Mouse (Mus musculus) hindbrain, embryonic 15.5 days (tissue): ENCODE data around the gene Fgl2. TPM values are rescaled to one million over a fixed set of nuclear protein-coding genes. Genes with fewer than 3 reads are reported as not detected.

Experiments
- ATAC-seq: fragments of 200-750 bp; cut with Nextera tagmentation; 2 replicates; pipeline ENCODE4 v1.8.0; 2017; ENCODE audit warnings: low read depth, moderate number of reproducible peaks, moderate TSS enrichment; ENCODE audit not compliant: low FRiP score
- H3K27ac ChIP-seq: fragments of 300-500 bp; sonication (generic); replicated peaks from 2 replicates; pipeline ENCODE4 v1.5.1; 2015; ENCODE audit warnings: mild to moderate bottlenecking, inconsistent platforms
- H3K27me3 ChIP-seq: fragments of 300-500 bp; sonication (generic); 2 replicates; pipeline ENCODE4 v1.6.1; 2015; ENCODE audit warnings: control low read depth, inconsistent platforms
- H3K36me3 ChIP-seq: fragments of 300-500 bp; sonication (generic); 2 replicates; pipeline ENCODE4 v1.6.1; 2015; ENCODE audit warnings: control low read depth, inconsistent platforms
- H3K4me1 ChIP-seq: fragments of 300-500 bp; sonication (generic); replicated peaks from 2 replicates; pipeline ENCODE4 v1.6.1; 2015; ENCODE audit warnings: control low read depth, inconsistent platforms
- H3K4me2 ChIP-seq: fragments of 300-500 bp; sonication (generic); 2 replicates; pipeline ENCODE4 v1.6.1; 2015; ENCODE audit warnings: moderate library complexity, mild to moderate bottlenecking, inconsistent platforms
- H3K4me3 ChIP-seq: fragments of 300-500 bp; sonication (generic); 2 replicates; pipeline ENCODE4 v1.5.1; 2015; ENCODE audit warnings: mild to moderate bottlenecking, inconsistent platforms
- H3K9ac ChIP-seq: fragments of 300-500 bp; sonication (generic); 2 replicates; pipeline ENCODE4 v1.6.1; 2015; ENCODE audit warnings: inconsistent platforms
- H3K9me3 ChIP-seq: fragments of 300-500 bp; sonication (generic); 2 replicates; pipeline ENCODE4 v1.6.1; 2016; ENCODE audit warnings: control low read depth, inconsistent platforms
- WGBS: fragments of 180-500 bp; shearing (Covaris S2); methylation state at CpG from one replicate; pipeline ENCODE4 v1.1.7; 2015; 5-methylcytosine and 5-hydroxymethylcytosine counted together
- polyA plus RNA-seq: library from polyadenylated mRNA; unstranded; fragments of >200 nt; fragmentation: Nextera tagmentation; extraction: Ambion mirVana; gene quantifications from 2 replicates; pipeline ENCODE4 v1.2.1, GENCODE M21; 2015

The Fgl2 gene
- polyA plus RNA-seq, 1 experiment from 2014 or later: 5.1 TPM

GRCm38 (mm10) chr5:21366338-21367053 lies 5.9 kb upstream of the Fgl2 start:
- H3K9me3 ChIP-seq: no peaks in the 10 kb centered on the region
- peaks cover 1% of the 10 kb centered on the region for H3K4me1 ChIP-seq
- 73% methylated on average over 4 of the region's 4 CpGs for WGBS
- no peak for ATAC-seq
- H3K27ac ChIP-seq: no peak overlapping the region
- no peaks in the 10 kb centered on the region for H3K36me3 ChIP-seq
- no peak overlapping the region for H3K4me2 ChIP-seq
- no peak overlapping the region for H3K9ac ChIP-seq
- no peak overlapping the region for H3K4me3 ChIP-seq
- no peaks in the 10 kb centered on the region for H3K27me3 ChIP-seq

- Histone ChIP-seq H3K4me3 (no peak overlapping the region), H3K4me2 (no peak overlapping the region), H3K27ac (no peak overlapping the region), H3K9me3 (no peaks in the 10 kb centered on the region), H3K36me3 (no peaks in the 10 kb centered on the region), H3K27me3 (no peaks in the 10 kb centered on the region), H3K4me1 (peaks cover 11% of the 10 kb centered on the region), H3K9ac (no peak overlapping the region)
- ATAC-seq: no peak
- WGBS: 27% methylated on average over 2 of the region's 2 CpGs
These were observed 4.9 kb upstream of the Fgl2 start for GRCm38 (mm10) chr5:21367514-21367913.

DNA sequence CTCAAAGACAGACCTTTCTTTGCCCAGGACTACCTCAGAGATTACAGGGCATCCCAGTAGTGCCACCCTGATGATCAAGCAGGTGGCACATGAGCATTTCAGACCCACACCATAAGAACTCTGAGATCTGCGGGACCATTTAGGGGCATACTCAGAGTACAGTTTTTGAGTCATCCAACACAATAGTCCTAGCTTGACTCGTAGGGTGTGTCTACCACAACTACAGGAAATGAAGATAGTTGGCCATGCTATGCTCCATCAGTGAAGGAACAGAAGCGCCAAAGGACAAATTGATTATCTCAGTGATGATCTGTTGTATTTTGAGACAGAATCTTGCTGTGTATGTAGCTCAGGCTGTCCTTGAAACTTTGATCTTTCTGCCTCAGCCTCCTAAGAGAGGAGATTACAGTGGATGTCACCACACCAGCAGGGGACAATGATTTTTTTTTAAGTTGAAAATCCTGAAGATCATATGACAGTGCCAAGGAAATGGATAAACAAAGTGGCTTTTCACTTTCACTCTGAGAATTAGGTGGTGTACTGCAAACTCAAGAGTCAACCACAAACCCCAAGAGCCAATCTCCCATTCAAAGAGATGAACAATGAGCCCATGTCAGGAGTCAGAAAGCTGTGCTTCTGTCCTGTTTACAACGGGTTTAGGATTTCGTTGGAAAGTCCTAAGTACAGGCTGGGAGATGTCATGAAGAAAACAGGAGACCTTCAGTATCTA lies 2.1 kb upstream of the Fgl2 start:
- H3K9me3 ChIP-seq: no peaks in the 10 kb centered on the region
- H3K27ac ChIP-seq: no peak overlapping the region
- no peak overlapping the region for H3K4me2 ChIP-seq
- no peak for ATAC-seq
- peaks cover 18% of the 10 kb centered on the region for H3K4me1 ChIP-seq
- H3K9ac ChIP-seq: no peak overlapping the region
- H3K4me3 ChIP-seq: no peak overlapping the region
- no peaks in the 10 kb centered on the region for H3K36me3 ChIP-seq
- 87% methylated on average over 5 of the region's 5 CpGs for WGBS
- H3K27me3 ChIP-seq: no peaks in the 10 kb centered on the region

DNA sequence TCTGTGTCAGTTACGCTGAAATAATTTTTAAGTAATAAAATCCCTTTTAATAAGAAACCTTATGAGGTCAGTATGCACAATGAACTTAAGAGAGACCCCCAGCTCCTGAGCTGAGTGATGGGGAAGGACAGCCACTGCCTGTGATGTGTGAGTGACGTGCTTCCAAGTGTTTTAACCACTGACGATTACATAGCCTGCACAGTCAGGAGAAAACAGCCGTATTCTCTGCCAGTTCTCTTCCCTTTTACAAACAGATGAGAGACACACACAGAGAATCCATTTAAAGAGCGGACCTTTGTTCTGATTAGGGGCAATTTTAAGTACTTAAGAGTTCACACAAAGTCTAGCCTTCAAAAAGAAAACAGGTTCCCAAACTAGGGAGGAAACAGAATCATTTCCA lies 522 bp upstream of the Fgl2 start:
- WGBS: 34% methylated on average over 5 of the region's 5 CpGs

GRCm38 (mm10) chr5:21373180-21373518 lies 707 bp downstream of the Fgl2 start:
- H3K4me1 ChIP-seq: peaks cover 18% of the 10 kb centered on the region
- peak overlapping the region; percentile 85 for H3K4me2 ChIP-seq
- H3K27ac ChIP-seq: no peak overlapping the region
- peak overlapping the region; percentile 49 for H3K4me3 ChIP-seq
- H3K9me3 ChIP-seq: no peaks in the 10 kb centered on the region
- no peak for ATAC-seq
- WGBS: 63% methylated on average over 7 of the region's 7 CpGs
- H3K36me3 ChIP-seq: no peaks in the 10 kb centered on the region
- H3K9ac ChIP-seq: peak overlapping the region; percentile 51; the same call in 1 of the 2 replicates
- H3K27me3 ChIP-seq: no peaks in the 10 kb centered on the region

More for the DNA sequence above, 522 bp upstream of the Fgl2 start:
- H3K36me3 ChIP-seq: no peaks in the 10 kb centered on the region
- peak overlapping the region; percentile 51 for H3K9ac ChIP-seq
- H3K9me3 ChIP-seq: no peaks in the 10 kb centered on the region
- H3K4me2 ChIP-seq: peak overlapping the region; percentile 85
- no peak overlapping the region for H3K27ac ChIP-seq
- ATAC-seq: 0 out of 2 replicates have a peak, but pooled peaks have one; percentile 50
- peak overlapping the region; percentile 49 for H3K4me3 ChIP-seq
- H3K27me3 ChIP-seq: no peaks in the 10 kb centered on the region
- H3K4me1 ChIP-seq: peaks cover 18% of the 10 kb centered on the region

DNA sequence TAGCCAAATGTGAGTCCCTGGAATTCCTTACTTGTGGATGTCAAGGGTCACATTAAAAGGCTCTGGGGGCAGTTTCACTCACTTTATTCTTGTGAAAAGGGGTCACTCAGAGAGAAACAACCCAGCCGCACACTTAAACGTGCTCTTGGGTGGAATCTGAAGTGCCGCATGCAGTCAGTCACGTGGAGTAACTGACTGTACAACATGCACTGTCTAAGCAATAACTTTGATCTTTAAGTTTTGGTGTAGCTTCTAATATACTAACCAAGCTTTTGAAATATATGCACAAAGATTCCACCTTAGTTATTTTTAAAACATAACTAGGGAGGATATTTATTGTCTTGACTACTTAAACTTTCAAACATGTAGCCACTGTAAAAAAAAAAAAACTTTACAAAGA lies 4.5 kb downstream of the Fgl2 start:
- H3K36me3 ChIP-seq: no peaks in the 10 kb centered on the region
- H3K27ac ChIP-seq: no peak overlapping the region
- ATAC-seq: no peak
- 80% methylated on average over 4 of the region's 4 CpGs for WGBS
- H3K9ac ChIP-seq: no peak overlapping the region
- H3K4me3 ChIP-seq: no peak overlapping the region
- H3K9me3 ChIP-seq: no peaks in the 10 kb centered on the region
- peaks cover 12% of the 10 kb centered on the region for H3K4me1 ChIP-seq
- H3K4me2 ChIP-seq: no peak overlapping the region
- no peaks in the 10 kb centered on the region for H3K27me3 ChIP-seq

GRCm38 (mm10) chr5:21378397-21378796 lies 6.0 kb downstream of the Fgl2 start:
- Histone ChIP-seq H3K27me3 (no peaks in the 10 kb centered on the region), H3K9ac (no peak overlapping the region), H3K9me3 (no peaks in the 10 kb centered on the region), H3K27ac (no peak overlapping the region), H3K4me1 (no peaks in the 10 kb centered on the region), H3K36me3 (no peaks in the 10 kb centered on the region), H3K4me2 (no peak overlapping the region), H3K4me3 (no peak overlapping the region)
- 83% methylated on average over 2 of the region's 2 CpGs for WGBS
- ATAC-seq: no peak

- Histone ChIP-seq H3K36me3 (no peaks in the 10 kb centered on the region), H3K27me3 (no peaks in the 10 kb centered on the region), H3K4me2 (no peak overlapping the region), H3K4me1 (no peaks in the 10 kb centered on the region), H3K4me3 (no peak overlapping the region), H3K27ac (no peak overlapping the region), H3K9ac (no peak overlapping the region), H3K9me3 (no peaks in the 10 kb centered on the region)
- no peak for ATAC-seq
- 64% methylated on average over 6 of the region's 6 CpGs for WGBS
These were observed 9.5 kb downstream of the Fgl2 start for GRCm38 (mm10) chr5:21381986-21382385.

DNA sequence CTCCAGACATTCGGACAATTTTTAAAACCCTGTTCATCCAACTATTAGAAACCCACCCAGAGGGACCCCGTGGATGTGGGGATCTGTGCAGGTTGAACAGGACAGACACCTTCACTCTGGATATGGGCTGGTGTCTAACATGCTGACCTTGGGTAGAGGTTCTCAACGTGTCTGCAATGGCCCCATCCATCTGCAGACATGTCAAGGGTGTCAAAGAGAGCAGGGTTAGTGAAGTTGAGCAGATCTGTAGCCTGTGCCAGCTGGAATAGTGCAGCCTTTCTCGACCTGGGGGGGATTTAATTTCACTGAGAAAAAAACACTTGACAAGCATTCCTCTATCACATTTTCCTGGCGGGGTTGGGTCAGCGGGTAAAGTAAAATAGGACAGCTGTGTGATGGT lies 10.2 kb downstream of the Fgl2 start:
- Histone ChIP-seq H3K9ac (no peak overlapping the region), H3K9me3 (no peaks in the 10 kb centered on the region), H3K4me2 (no peak overlapping the region), H3K27ac (no peak overlapping the region), H3K4me1 (no peaks in the 10 kb centered on the region), H3K27me3 (no peaks in the 10 kb centered on the region), H3K36me3 (no peaks in the 10 kb centered on the region), H3K4me3 (no peak overlapping the region)
- WGBS: 73% methylated on average over 6 of the region's 6 CpGs
- no peak for ATAC-seq

GRCm38 (mm10) chr5:21383392-21384251 lies 11.2 kb downstream of the Fgl2 start:
- Histone ChIP-seq H3K4me1 (no peaks in the 10 kb centered on the region), H3K36me3 (no peaks in the 10 kb centered on the region), H3K27me3 (no peaks in the 10 kb centered on the region), H3K27ac (no peak overlapping the region), H3K9ac (no peak overlapping the region), H3K4me2 (no peak overlapping the region), H3K4me3 (no peak overlapping the region), H3K9me3 (no peaks in the 10 kb centered on the region)
- ATAC-seq: no peak
- WGBS: 48% methylated on average over 14 of the region's 14 CpGs

DNA sequence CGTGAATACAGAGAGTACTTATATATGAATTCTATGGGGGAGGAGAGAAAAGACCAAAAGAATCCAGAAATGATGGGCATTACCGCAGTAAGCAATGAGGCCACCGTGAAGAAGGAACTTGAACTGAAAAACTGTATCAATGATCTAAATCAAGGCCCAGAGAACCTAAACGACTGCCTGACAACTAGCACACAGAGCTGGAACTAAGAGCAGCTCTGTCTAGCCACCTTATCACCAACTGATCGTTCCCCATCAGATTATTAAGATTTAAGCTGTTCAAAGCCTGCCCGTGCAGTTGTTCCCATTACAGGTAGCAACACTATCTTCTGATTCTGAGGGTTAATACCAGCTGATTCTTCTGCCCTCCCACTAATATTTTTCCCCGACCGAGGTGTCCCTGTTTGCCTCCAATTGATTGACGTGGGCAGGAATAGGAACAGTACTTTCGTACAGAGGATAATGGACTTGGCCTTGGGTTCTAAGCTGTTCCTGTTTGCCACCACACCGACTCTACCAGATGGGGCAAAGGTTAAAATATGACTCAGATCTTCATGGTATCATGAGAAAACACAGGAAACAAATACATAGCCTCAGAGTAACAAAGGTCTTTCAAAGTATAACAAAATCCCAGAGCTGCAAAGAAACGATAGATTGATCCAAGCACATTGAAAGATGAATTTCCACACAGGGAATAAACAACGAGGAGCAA lies 12.0 kb downstream of the Fgl2 start:
- ATAC-seq: no peak
- WGBS: 81% methylated on average over 13 of the region's 13 CpGs
- Histone ChIP-seq H3K4me3 (no peak overlapping the region), H3K4me1 (no peaks in the 10 kb centered on the region), H3K36me3 (no peaks in the 10 kb centered on the region), H3K4me2 (no peak overlapping the region), H3K27ac (no peak overlapping the region), H3K9ac (no peak overlapping the region), H3K27me3 (no peaks in the 10 kb centered on the region), H3K9me3 (no peaks in the 10 kb centered on the region)
